Mouse (Mus musculus) MEL (cell line): Measurements from ENCODE around the gene Plekhg4.

Source experiments
- CTCF ChIP-seq, 3 experiments: IDR thresholded peaks in 2 of 3; conservative IDR thresholded peaks in 1 of 3; 2 replicates each; pipeline ENCODE4 v1.5.1; 2011 to 2012; ENCODE audit warnings: low read length in 3 of 3, low read depth in 2 of 3, mild to moderate bottlenecking in 2 of 3, improper control_type of control experiment in 1 of 3, inconsistent platforms in 1 of 3, mixed read lengths in 1 of 3, moderate library complexity in 1 of 3; ENCODE audit not compliant: control insufficient read depth in 1 of 3, insufficient read depth in 1 of 3, poor library complexity in 1 of 3, severe bottlenecking in 1 of 3
- E2F4 ChIP-seq: IDR thresholded peaks from 2 replicates; pipeline ENCODE4 v1.6.1; 2011; ENCODE audit warnings: low read depth, low read length, improper control_type of control experiment, borderline replicate concordance
- EP300 ChIP-seq, 2 experiments: IDR thresholded peaks; 2 replicates each; pipeline ENCODE4 v1.6.1; 2011; ENCODE audit warnings: improper control_type of control experiment in 2 of 2, low read length in 2 of 2, low read depth in 1 of 2, mild to moderate bottlenecking in 1 of 2
- HCFC1 ChIP-seq: IDR thresholded peaks from 2 replicates; pipeline ENCODE4 v1.6.1; 2012; ENCODE audit warnings: low read depth, mild to moderate bottlenecking, inconsistent platforms, low read length, improper control_type of control experiment, moderate library complexity
- MAX ChIP-seq: IDR thresholded peaks from 2 replicates; pipeline ENCODE4 v1.6.1; 2011; ENCODE audit warnings: low read length, improper control_type of control experiment
- MYC ChIP-seq: IDR thresholded peaks from 2 replicates; pipeline ENCODE4 v1.6.1; 2011; ENCODE audit warnings: low read depth, mild to moderate bottlenecking, low read length, improper control_type of control experiment, moderate library complexity
- POLR2A ChIP-seq, 2 experiments: IDR thresholded peaks; 2 replicates each; pipeline ENCODE4 v1.6.1; 2011 to 2012; ENCODE audit warnings: low read length in 2 of 2, mild to moderate bottlenecking in 2 of 2, control low read depth in 1 of 2, improper control_type of control experiment in 1 of 2, low read depth in 1 of 2, moderate library complexity in 1 of 2; ENCODE audit not compliant: control insufficient read depth in 1 of 2, insufficient read depth in 1 of 2, poor library complexity in 1 of 2
- SIN3A ChIP-seq: IDR thresholded peaks from 2 replicates; pipeline ENCODE4 v1.6.1; 2012; ENCODE audit warnings: low read length, improper control_type of control experiment, inconsistent platforms
- SMC3 ChIP-seq: IDR thresholded peaks from 2 replicates; pipeline ENCODE4 v1.6.1; 2011; ENCODE audit warnings: low read depth, low read length, improper control_type of control experiment
- TCF12 ChIP-seq: IDR thresholded peaks from 2 replicates; pipeline ENCODE4 v1.6.1; 2014; ENCODE audit warnings: low read depth, mild to moderate bottlenecking, inconsistent platforms, low read length, improper control_type of control experiment, moderate library complexity
- USF1 ChIP-seq: IDR thresholded peaks from 2 replicates; pipeline ENCODE4 v1.6.1; 2014; ENCODE audit warnings: low read depth, mild to moderate bottlenecking, inconsistent platforms, low read length, improper control_type of control experiment, moderate library complexity
- USF2 ChIP-seq, 2 experiments: IDR thresholded peaks; 2 replicates each; pipeline ENCODE4 v1.6.1; 2011 to 2012; ENCODE audit warnings: improper control_type of control experiment in 2 of 2, low read length in 2 of 2, borderline replicate concordance in 1 of 2, inconsistent platforms in 1 of 2, low read depth in 1 of 2, mild to moderate bottlenecking in 1 of 2; ENCODE audit not compliant: insufficient read depth in 1 of 2

DNA sequence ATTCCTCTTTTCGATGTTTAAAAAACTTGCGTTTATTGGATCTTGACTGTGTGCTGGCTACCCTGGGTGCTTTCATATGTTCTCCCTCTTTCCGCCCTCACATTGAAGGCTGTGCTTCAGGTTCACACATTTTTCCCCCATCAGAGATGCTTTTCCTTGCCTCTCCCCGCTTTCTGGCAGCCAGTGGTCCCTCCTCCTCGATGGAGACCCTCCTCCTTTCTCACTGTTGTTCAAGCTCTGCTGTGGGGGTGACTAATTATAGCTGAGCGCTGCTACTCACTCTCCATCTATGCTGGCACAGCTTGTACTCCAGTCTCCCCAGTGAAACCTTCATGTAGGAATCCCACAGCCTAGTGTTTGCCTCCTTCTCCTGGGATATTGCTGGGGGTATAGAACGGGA, 22.9 kb upstream of the Plekhg4 start:
- no peak for TF ChIP-seq CTCF (IDR thresholded peaks at IDR 0.05 in 2 of 3, conservative IDR thresholded peaks at IDR 0.05 in 1 of 3; ENCODE audit: control insufficient read depth in 1 of 3, insufficient read depth in 1 of 3, low read depth in 2 of 3, low read length in 3 of 3, poor library complexity in 1 of 3, severe bottlenecking in 1 of 3)
- TF ChIP-seq E2F4 = no peak
- TF ChIP-seq USF1 = no peak
- no peak for TF ChIP-seq EP300 (IDR thresholded peaks at IDR 0.05; ENCODE audit: low read depth in 1 of 2, low read length in 2 of 2)
- no peak for TF ChIP-seq SMC3
- no peak for TF ChIP-seq USF2 (IDR thresholded peaks at IDR 0.05; ENCODE audit: borderline replicate concordance in 1 of 2, insufficient read depth in 1 of 2, low read depth in 1 of 2, low read length in 2 of 2)
- TF ChIP-seq MYC = no peak
- no peak for TF ChIP-seq SIN3A
- TF ChIP-seq POLR2A (IDR thresholded peaks at IDR 0.05; ENCODE audit: control insufficient read depth in 1 of 2, insufficient read depth in 1 of 2, low read depth in 1 of 2, low read length in 2 of 2, poor library complexity in 1 of 2) = no peak
- TF ChIP-seq HCFC1 = no peak
- no peak for TF ChIP-seq TCF12
- no peak for TF ChIP-seq MAX
